Mouse (Mus musculus) gastrocnemius, postnatal 4 days (tissue): ENCODE measurements around the gene Itpr3. TPM values are rescaled to one million over a fixed set of nuclear protein-coding genes. Genes with fewer than 3 reads are reported as not detected.

Source experiments
- DNase-seq, 2 experiments: peaks; one replicate each; pipeline ENCODE4 v3.0.0; 2021 to 2022; ENCODE audit warnings: low spot score in 2 of 2, mixed read lengths in 2 of 2
- long read RNA-seq, 2 experiments: library from polyadenylated mRNA; stranded (forward); transcript quantifications; one replicate each; pipeline ENCODE4 v2.0.0; 2021
- total RNA-seq, 2 experiments: library from RNA; stranded (reverse); gene quantifications; 2 replicates each; pipeline ENCODE4 v1.2.3; 2021

Itpr3 gene
- total RNA-seq: 1 to 10 TPM; 8.7 to 9.1 TPM
- long read RNA-seq, experiment 1, partial matches to known transcripts: 10 of 11 reads
- long read RNA-seq, experiment 1, other reads (novel, unspliced or antisense): 1 of 11 reads
- long read RNA-seq, experiment 2, partial matches to known transcripts: 3 of 4 reads
- long read RNA-seq, experiment 2, other reads (novel, unspliced or antisense): 1 of 4 reads

- peak; percentile 49 to 66 for DNase-seq
These were observed at the start of gene Itpr3 for GRCm38 (mm10) chr17:27056812-27057516. Gene Itpr3 (plus strand): TSS chr17:27057304.

- DNase-seq: no peak
These were observed 48.8 kb upstream of the Itpr3 start for GRCm38 (mm10) chr17:27008277-27008676.

- DNase-seq: no peak
These were observed 45.9 kb upstream of the Itpr3 start for GRCm38 (mm10) chr17:27011167-27011566.

- DNase-seq: no peak
These were observed 45.0 kb upstream of the Itpr3 start for GRCm38 (mm10) chr17:27011998-27012672.

- no peak for DNase-seq
These were observed 44.2 kb upstream of the Itpr3 start for GRCm38 (mm10) chr17:27012909-27013308.

- DNase-seq: peak; percentile 69 to 84
These were observed 39.3 kb upstream of the Itpr3 start for GRCm38 (mm10) chr17:27017564-27018499.

- DNase-seq: peak in 1 of 2 experiments; percentile 8
These were observed 38.4 kb upstream of the Itpr3 start for GRCm38 (mm10) chr17:27018555-27019196.

GRCm38 (mm10) chr17:27021076-27021475 is 36.0 kb upstream of the Itpr3 start:
- DNase-seq: no peak

GRCm38 (mm10) chr17:27021736-27022135 is 35.4 kb upstream of the Itpr3 start:
- DNase-seq: no peak

- no peak for DNase-seq
These were observed 33.8 kb upstream of the Itpr3 start for GRCm38 (mm10) chr17:27023342-27023741.

- no peak for DNase-seq
These were observed 31.7 kb upstream of the Itpr3 start for GRCm38 (mm10) chr17:27025326-27025902.

- no peak for DNase-seq
These were observed 31.2 kb upstream of the Itpr3 start for GRCm38 (mm10) chr17:27025951-27026350.

- peak in 1 of 2 experiments; percentile 54 for DNase-seq
These were observed 29.4 kb upstream of the Itpr3 start for GRCm38 (mm10) chr17:27027460-27028283.

GRCm38 (mm10) chr17:27028284-27028795 is 28.8 kb upstream of the Itpr3 start:
- DNase-seq: peak; percentile 75 to 90

- no peak for DNase-seq
These were observed 28.2 kb upstream of the Itpr3 start, which contains the start of gene Bak1 for GRCm38 (mm10) chr17:27028909-27029308. Gene Bak1 (minus strand): TSS chr17:27029009.

- DNase-seq: no peak
These were observed 27.7 kb upstream of the Itpr3 start for GRCm38 (mm10) chr17:27029431-27029830.

- DNase-seq: no peak
These were observed 26.2 kb upstream of the Itpr3 start for GRCm38 (mm10) chr17:27030896-27031295.

- no peak for DNase-seq
These were observed 24.8 kb upstream of the Itpr3 start for GRCm38 (mm10) chr17:27032328-27032727.

- DNase-seq: peak; percentile 59 to 79
These were observed 24.2 kb upstream of the Itpr3 start for GRCm38 (mm10) chr17:27032869-27033268.
